Mouse (Mus musculus) E14TG2a.4 (cell line): ENCODE results near the gene Akap2.

ENCODE experiments used
- CTCF ChIP-seq: conservative IDR thresholded peaks from 2 replicates; pipeline ENCODE4 v1.5.1; 2014; ENCODE audit warnings: low read length
- NANOG ChIP-seq: IDR thresholded peaks from 2 replicates; pipeline ENCODE4 v1.6.1; 2014; ENCODE audit warnings: borderline replicate concordance, low read length, mixed read lengths
- POU5F1 ChIP-seq: IDR thresholded peaks from 2 replicates; pipeline ENCODE4 v1.6.1; 2014; ENCODE audit warnings: low read length, borderline replicate concordance

- TF ChIP-seq CTCF (no peak), POU5F1 (no peak), NANOG (no peak)
Measured at GRCm38 (mm10) chr4:57866088-57866487, 148.6 kb downstream of the Akap2 start.
